Mouse (Mus musculus) adrenal gland, adult 8-10 months (tissue): ENCODE measurements around the gene Apol10b. TPM values are rescaled to one million over a fixed set of nuclear protein-coding genes. Genes with fewer than 3 reads are reported as not detected.
"Not testable (repeated sequence)": the region's sequence is repeated elsewhere in the genome, so short reads cannot be mapped to it uniquely, and the experiment has no call there.

Source experiments
- DNase-seq: peaks from one replicate; pipeline ENCODE4 v3.0.0; 2022
- total RNA-seq, 4 experiments: library from RNA; stranded (reverse); gene quantifications; 2 replicates each; pipeline ENCODE4 v1.2.4; 2022

Apol10b gene
- under 1 TPM; 0.23 to 0.89 (median 0.51) TPM for total RNA-seq

DNA sequence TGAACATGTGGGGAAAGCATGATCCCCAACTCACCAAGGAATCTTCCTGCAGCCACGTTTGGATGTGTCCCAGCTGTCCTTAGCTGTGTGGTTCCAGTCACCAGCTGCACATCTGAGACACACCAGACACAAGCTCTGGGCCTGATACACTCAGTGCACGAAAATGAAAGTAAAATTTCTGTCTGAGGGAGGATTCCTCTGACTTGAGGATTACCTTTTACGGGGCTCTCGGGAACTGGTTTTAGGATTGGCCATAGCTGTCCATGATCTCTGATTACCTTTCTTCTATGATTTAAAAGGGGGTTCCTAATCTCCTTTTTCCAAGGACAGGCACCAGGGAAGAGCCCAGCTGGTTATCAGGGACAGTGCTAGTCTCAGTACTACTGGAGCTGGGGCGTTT is at the start of gene Apol10b:
Apol10b (minus strand) TSS at position 165 of the 400 bp plus-strand sequence.
- no peak for DNase-seq

DNA sequence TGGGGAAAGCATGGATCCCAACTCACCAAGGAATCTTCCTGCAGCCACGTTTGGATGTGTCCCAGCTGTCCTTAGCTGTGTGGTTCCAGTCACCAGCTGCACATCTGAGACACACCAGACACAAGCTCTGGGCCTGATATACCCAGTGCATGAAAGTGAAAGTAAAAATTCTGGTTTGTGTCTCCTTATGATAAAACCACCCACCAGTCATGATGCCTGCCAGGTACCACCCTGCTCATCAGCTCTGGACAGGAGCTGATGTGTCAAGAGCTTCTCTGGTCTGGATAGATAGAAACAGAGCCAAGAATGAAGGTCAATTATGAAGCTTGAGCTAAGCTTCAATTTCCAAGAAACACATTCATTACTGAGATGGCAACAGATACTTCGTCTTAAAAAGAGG is 47.3 kb upstream of the Apol10b start, which contains the start of gene Apol11b:
Apol11b (minus strand) TSS at position 111 of the 400 bp plus-strand sequence.
- DNase-seq, result not testable (repeated sequence)

DNA sequence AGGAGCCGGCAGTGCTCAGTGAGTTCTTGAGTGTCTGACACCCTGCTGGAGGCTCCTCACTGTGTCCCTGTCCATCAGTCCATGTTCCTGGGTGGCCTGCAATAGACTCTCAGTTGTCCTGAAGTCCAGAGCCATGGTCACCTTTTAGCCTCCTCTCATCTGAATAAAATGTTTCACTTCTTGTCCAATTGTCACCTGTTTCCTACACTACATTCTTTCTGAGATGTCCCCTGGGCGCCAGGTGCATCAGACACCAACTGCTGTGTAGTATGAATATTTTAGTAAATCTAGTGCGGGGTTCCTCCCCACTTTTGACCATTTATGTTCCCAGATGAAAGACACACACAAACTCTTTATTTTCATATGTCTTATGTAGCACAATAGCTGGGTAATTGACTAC is 33.9 kb upstream of the Apol10b start:
- DNase-seq, result not testable (repeated sequence)

DNA sequence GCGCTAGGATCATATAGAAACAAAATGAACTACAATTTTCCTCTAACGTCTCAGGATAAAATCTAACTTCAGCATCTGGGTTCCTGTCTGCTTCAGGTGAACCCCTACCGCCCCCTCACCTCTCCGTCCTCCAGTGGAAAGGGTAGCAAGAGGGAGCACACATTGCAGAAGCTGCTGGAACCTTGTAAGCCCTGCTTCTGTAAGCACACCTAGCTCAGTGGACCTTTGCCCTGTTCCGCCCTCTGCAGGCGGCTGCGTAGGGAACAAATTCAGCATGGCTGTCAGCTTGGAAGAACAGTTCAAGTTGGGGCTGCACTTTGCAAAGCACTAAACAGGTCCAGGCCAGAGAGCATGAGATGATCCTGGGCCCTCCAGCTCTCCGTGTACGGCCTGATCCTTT is 32.7 kb upstream of the Apol10b start:
- DNase-seq, result not testable (repeated sequence)

DNA sequence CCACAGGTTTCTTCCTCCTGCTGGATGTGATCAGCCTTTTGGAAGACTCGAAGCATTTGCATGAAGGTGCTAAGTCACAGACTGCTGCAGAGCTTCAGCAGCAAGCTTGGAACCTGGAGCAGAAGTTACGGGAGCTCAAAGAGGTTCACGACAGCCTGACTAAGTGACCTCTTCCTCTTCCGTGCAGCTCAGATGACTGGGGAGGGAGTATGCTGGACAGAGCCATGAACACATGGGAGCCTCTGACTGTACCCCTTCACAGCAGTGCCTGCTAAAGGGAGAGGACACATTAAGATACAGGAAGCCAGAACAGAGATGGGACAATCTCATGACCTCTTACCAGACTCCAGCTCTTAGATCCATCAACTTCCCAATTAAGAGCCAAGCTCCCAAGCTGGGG is 30.5 kb upstream of the Apol10b start:
- not testable (repeated sequence) for DNase-seq

DNA sequence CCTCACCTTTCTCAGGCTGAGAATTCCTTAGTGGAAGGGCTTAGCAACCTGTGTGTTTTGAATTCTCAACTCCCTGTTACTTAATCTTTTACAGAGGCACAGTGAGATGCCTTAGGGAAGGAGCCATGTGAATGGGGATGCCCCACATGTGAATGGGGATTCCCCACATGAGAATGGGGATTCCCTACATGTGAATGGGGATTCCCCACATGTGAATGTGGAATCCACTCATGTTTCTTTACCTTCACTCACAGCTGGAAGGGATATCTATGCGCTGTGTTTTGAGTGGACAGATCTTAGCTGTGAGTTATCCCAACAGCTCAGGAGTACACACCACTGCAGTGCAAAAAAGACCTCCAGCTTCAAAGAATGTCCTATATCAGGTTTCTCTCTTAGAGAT is 28.8 kb upstream of the Apol10b start:
- no peak for DNase-seq

DNA sequence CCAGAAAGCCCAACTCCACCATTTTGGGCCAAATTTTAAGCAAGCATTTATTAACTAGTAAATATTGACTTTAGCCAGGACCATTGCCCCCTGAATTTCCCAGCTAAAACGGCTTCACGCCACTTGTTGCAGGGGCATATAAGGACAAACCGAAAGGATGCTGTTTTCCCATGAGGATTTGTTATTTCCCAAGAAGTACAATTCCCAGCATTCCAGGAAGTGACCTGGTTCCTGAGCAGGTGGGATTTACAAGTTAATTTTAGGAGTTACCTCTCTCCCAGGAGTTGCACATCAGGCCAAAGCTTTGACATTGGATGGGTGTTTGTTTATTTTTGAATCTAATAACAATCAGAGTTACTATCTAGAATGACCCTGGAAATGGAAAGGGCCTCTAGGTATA is 10.1 kb upstream of the Apol10b start:
- DNase-seq, result no peak

DNA sequence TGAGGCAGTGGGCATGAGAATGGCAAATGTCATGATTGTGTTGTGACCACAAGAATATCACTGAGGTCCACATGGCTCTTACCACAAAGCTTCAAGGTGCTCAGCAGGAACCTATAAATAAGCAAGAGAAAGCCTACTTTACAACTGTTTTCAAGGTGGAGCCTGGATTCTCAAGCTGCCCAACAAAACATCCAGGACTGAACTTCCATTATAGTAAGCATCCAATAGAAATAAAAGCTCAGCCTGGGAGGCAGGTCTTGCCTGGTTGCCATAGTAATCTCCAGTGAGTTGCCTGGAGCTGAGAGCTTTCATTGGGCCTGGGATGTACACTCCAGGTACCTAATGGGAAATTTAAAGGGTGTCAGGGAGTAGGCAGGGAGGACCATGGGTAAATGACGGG is 3.0 kb upstream of the Apol10b start, which contains the start of gene Gm36245:
Gm36245 (plus strand) TSS at position 301 of the 400 bp plus-strand sequence.
- DNase-seq, result no peak

DNA sequence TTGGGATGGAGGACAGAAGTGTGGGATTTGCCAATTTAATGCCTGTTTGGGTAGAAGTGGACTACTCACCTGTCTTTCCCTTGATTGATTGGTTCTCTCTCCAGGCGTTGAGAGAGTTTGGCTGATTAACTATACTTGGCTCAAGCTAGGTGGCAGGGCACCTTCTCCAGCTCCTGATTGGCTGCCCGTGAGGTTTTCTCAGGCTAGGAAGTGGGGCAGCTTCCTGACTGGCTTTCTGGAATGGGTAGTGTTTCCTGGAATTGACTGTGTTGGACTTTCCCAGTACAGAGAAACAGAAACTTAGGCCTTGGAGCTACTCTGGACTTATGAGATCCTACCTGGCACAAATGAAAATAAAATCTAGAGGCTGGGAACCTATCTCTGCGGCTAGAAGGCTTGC is 2.5 kb upstream of the Apol10b start:
- DNase-seq, result no peak

DNA sequence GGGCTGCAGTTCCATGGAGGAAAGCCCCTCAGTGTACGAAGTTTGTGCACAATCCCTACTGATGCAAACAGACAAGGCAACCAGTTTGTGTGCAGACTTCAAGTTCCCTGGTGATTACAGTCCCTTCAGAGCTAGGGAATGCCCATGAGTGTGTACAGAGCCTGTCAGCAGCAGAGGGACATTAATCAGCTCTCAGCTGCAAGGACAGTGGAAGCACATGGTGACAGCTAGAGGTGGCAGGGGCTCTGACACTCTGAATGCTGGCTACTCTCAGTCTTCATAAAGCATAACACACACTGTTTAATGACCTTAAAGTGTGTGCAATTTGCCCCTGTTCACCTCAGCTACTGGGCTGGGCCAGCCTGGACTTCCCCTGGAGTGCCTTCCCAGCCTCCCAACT is 2.4 kb downstream of the Apol10b start:
- no peak for DNase-seq

DNA sequence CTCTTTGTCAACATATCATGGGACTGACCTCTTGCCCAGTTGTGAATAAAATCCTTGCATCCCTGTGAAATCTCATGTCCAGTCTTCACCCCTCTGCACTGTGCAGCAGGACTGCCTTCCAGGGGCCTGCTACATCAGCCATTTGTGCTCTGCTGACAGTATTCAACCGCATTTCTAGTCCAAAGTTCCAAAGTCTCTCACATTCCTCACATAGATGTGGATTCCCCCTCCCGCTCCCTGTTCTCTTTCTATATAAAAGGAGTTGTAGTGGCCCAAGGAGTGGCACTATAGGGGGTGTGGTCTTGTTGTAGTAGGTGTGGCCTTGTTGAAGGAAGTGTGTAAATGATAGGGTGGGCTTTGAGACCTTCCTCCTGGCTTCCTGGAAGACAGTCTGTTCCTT is 5.0 kb downstream of the Apol10b start:
- DNase-seq, result no peak

DNA sequence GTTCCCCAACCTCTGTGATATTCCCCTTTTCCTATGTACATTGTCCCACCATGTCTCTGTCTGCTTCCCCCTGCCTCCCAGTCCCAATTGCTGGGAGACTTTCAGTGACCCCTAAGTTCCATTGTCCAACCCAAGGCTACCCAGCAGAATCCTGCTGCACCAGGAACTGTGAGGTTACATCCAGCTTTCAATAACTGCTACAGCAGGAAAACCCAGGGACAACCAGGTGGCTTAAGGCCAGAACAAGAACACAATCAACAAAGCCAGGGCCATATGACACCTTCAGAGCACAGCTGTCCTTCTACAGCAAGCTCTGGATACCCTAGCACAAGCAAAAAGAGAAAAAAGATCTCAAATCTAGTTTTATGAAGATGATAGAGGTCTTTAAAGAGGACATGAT is 6.9 kb downstream of the Apol10b start:
- no peak for DNase-seq

DNA sequence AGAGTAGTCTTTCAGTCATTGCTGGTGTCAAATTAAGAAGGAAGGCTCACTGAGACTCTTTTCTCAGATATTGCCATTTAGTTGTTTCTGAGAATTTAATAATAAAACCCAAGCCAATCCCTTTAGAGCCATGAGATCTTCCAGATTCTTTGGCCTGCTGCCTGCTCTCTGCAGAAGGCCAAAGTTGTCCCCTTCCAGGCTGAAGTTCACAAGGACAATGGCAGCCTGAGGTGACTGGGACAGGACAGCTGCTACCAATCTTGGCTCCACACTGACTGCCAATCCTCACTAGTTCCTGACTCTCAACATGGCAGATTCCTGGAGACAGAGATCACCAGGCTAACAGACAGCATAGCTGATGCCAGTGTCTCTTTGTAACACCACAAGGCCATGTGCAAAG is 8.9 kb downstream of the Apol10b start:
- DNase-seq, result peak; percentile 11

DNA sequence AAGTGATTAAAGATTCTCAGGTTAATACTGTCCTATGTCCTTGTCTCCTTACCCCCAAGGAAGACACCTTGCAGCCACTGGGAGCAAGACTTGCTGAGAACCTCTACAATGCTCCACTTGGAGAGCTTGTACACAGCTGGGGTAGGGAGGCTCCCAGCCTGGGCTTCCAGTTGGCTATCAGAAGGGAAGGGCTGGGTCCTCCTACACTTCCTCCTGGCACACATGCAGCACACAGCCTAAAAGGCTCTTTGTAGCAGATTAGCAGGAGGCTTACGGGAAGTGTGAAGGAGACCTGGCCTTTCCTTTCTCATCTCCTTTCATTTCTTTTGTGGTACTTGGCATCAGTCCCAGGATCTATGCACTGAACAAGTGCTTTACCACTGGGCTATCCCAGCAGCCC is 14.2 kb downstream of the Apol10b start:
- peak; percentile 8 for DNase-seq

DNA sequence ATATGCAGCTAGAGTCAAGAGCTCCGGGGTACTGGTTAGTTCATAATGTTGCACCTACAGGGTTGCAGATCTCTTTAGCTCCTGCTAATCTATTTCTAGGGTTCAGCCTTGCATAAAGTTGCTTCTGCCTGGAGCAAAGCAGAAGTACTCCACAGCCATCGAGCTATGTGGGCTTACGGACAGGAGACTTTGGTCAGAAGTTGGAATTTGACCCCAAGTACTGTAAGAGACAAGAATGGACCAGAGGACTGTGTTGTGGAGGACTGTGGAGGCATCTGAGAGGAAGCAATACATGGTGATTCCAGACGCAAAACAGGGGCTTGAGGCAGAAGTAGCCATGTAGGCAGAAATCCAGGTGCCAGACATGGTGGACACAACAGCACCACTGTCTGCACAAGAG is 16.6 kb downstream of the Apol10b start:
- DNase-seq, result no peak

DNA sequence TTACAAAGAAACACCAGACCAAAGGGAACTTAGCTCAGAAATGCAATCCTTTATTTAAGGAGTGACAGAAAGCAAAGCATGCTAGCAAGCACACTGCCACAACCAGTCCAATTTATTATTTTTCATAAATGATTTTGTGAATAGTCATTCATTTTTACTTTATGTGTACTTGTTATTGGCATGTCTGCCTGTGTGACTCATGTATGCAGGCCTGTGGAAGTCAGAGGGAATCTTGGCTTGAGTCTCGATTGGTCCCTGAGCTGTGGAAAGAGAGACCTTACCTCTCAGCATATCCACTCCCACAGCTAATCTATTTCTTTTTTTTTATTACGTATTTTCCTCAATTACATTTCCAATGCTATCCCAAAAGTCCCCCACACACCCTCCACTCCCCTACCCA is 17.1 kb downstream of the Apol10b start:
- no peak for DNase-seq

DNA sequence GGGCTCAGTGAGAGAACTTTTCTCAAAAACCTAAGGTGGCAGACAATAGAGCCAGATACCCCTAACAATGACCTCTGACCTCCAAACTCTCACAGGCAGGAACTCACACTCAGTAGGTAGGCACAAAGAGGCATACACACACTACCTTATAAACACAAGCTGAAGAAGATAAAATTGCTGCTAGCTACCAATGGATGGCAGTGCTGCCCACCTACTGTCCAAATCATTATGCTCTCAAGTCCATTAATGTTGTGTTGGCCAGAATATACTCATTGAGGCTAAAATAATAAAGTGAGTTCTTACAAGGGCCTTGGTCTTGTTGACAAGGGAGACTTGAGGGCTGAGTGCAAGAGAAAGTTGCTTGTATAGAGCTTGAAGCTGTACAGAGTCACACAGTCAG is 32.7 kb downstream of the Apol10b start:
- DNase-seq, result no peak

DNA sequence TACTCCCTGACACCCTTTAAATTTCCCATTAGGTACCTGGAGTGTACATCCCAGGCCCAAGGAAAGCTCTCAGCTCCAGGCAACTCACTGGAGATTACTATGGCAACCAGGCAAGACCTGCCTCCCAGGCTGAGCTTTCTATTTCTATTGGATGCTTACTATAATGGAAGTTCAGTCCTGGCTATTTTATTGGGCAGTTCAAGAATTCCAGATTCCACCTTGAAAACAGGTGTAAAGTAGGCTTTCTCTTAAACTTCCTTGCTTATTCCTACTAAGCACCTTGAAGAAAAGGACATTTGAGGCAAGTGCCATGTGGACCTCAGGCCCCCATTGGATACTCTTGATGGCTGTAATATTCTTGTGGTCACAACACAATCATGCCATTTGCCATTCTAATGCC is 34.1 kb downstream of the Apol10b start, which contains the start of gene 1700025B11Rik:
1700025B11Rik (minus strand) TSS at position 101 of the 400 bp plus-strand sequence.
- no peak for DNase-seq

DNA sequence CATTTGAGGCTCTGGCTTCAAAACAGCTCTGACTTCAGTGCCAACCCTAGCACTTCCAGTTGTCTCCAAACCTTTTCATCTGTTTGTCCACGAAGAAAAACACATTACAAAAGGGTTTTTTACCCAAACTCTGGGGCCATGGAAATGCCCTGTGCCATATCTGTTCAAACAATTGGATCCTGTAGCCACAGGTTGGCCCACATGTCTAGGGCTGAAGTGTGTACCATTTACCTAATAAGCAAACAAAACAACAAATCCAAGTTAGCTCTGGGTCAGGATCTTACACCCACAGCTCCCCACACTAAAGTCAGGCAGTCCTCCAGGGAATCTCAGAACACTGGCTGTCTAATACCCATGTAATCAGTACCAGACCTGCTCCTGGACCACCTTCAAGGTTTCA is 56.7 kb downstream of the Apol10b start:
- DNase-seq, result not testable (repeated sequence)

Other genes starting within 250 kb of the Apol10b start
- under 1 TPM in 1 of 4 experiments, not detected in 3; 0.13 TPM for gene Apol7a, start 197.0 kb downstream of the Apol10b start, total RNA-seq
- 1 to 10 TPM in 3 of 4 experiments, under 1 TPM in 1; 0.77 to 3.2 (median 1.5) TPM for gene Apol9a, start 185.0 kb downstream of the Apol10b start, total RNA-seq
- gene Apol7b, start 148.6 kb downstream of the Apol10b start, total RNA-seq, result under 1 TPM in 1 of 4 experiments, not detected in 3; 0.28 TPM
- not detected for gene Apol10a, start 119.1 kb downstream of the Apol10b start, total RNA-seq
- under 1 TPM in 2 of 4 experiments, not detected in 2; 0.31 to 0.38 TPM for gene Apol11a, start 87.9 kb downstream of the Apol10b start, total RNA-seq
- under 1 TPM in 1 of 4 experiments, not detected in 3; 0.22 TPM for gene Apol7c, start 62.8 kb downstream of the Apol10b start, total RNA-seq
- not detected for gene 1700025B11Rik, start 34.2 kb downstream of the Apol10b start, total RNA-seq
- gene Gm36245, start 3.1 kb upstream of the Apol10b start, total RNA-seq, result not detected
- 1 to 10 TPM in 1 of 4 experiments, under 1 TPM in 3; 0.20 to 1.2 (median 0.57) TPM for gene Apol11b, start 47.2 kb upstream of the Apol10b start, total RNA-seq
- gene Apol7e, start 102.7 kb upstream of the Apol10b start, total RNA-seq, result under 1 TPM in 2 of 4 experiments, not detected in 2; 0.16 to 0.22 TPM
- 1 to 10 TPM in 2 of 4 experiments, under 1 TPM in 2; 0.35 to 1.7 (median 0.78) TPM for gene Apol9b, start 132.9 kb upstream of the Apol10b start, total RNA-seq
- gene Apol8, start 160.9 kb upstream of the Apol10b start, total RNA-seq, result under 1 TPM; 0.14 to 0.43 (median 0.15) TPM
- 100 to 1,000 TPM; 304 to 366 (median 340) TPM for gene Myh9, start 246.1 kb upstream of the Apol10b start, total RNA-seq